3 mouse cellular contexts compared by ENCODE assay signal in genomic region chr3:88271298-88271697, GRCm38 (mm10). TPM values are rescaled to one million over a fixed set of nuclear protein-coding genes. Genes with fewer than 3 reads are reported as not detected.
"Had no signal": no experiment of that assay in that cellular context is flagged by ENCODE, and none has a peak within 500 bp of the region (broad histone marks: within the 10 kb centered on the region; RNA-seq: fewer than 3 reads in every experiment).

No protein-coding gene starts in this region.

RNA-seq across cellular contexts. Expression of gene Gm38392, which starts 15.7 kb away (rescaled TPM):
- total RNA-seq: neutrophil, adult 5-6 weeks had no signal
- polyA plus RNA-seq: small intestine, adult 2 months; spleen, adult 2 months had no signal

RNA-seq across cellular contexts. Expression of gene Rhbg, which starts 16.8 kb away (rescaled TPM):
- total RNA-seq: neutrophil, adult 5-6 weeks had no signal
